Mouse (Mus musculus) small intestine, adult 2 months (tissue): ENCODE data around the gene Calr. TPM values are rescaled to one million over a fixed set of nuclear protein-coding genes. Genes with fewer than 3 reads are reported as not detected.

ENCODE experiments used
- H3K27ac ChIP-seq: fragments of 200-500 bp; 2 replicates; pipeline ENCODE4 v1.5.1; 2012; ENCODE audit warnings: low read depth, low read length, control low read depth, inconsistent platforms; ENCODE audit not compliant: insufficient read depth
- H3K27me3 ChIP-seq: fragments of 200-500 bp; 2 replicates; pipeline ENCODE4 v1.6.1; 2012; ENCODE audit warnings: mild to moderate bottlenecking, moderate library complexity, low read length, inconsistent platforms; ENCODE audit not compliant: control insufficient read depth, insufficient read depth
- H3K36me3 ChIP-seq: fragments of 200-500 bp; 2 replicates; pipeline ENCODE4 v1.6.1; 2012; ENCODE audit warnings: mild to moderate bottlenecking, low read length, control low read depth, inconsistent platforms; ENCODE audit not compliant: control insufficient read depth, insufficient read depth
- H3K4me1 ChIP-seq: fragments of 200-500 bp; 2 replicates; pipeline ENCODE4 v1.6.1; 2012; ENCODE audit warnings: low read length, inconsistent platforms, mixed read lengths; ENCODE audit not compliant: control insufficient read depth, insufficient read depth, insufficient read length
- H3K4me3 ChIP-seq: fragments of 200-500 bp; 2 replicates; pipeline ENCODE4 v1.5.1; 2012; ENCODE audit warnings: low read depth, mild to moderate bottlenecking, control low read depth, inconsistent platforms, low read length, moderate library complexity
- CTCF ChIP-seq: fragments of 200-500 bp; IDR thresholded peaks from 2 replicates; pipeline ENCODE4 v1.5.1; 2012; ENCODE audit warnings: low read depth, mild to moderate bottlenecking, control low read depth, inconsistent platforms, low read length, moderate library complexity, mixed read lengths; ENCODE audit not compliant: insufficient replicate concordance, insufficient read length; ENCODE audit errors: extremely low read depth
- POLR2A ChIP-seq: fragments of 200-500 bp; IDR thresholded peaks from 2 replicates; pipeline ENCODE4 v1.6.1; 2012; ENCODE audit warnings: low read depth, mild to moderate bottlenecking, control low read depth, inconsistent platforms, low read length, moderate library complexity
- WGBS: fragments of 180-500 bp; shearing (Covaris S2); methylation state at CpG from one replicate; pipeline ENCODE4 v1.1.7; 2018; 5-methylcytosine and 5-hydroxymethylcytosine counted together
- polyA plus RNA-seq: library from polyadenylated mRNA; depleted of rRNA; stranded (reverse); fragments of >200 nt; gene quantifications from 2 replicates; pipeline ENCODE4 v1.2.3, GENCODE M21; 2012

Calr gene
- polyA plus RNA-seq, 1 experiment, result 120 TPM

GRCm38 (mm10) chr8:84856434-84856833, 9.7 kb upstream of the Calr start:
- no peak for TF ChIP-seq CTCF
- no peak for TF ChIP-seq POLR2A
- no peak overlapping the region for H3K27ac ChIP-seq
- 97% methylated on average over 3 of the region's 3 CpGs for WGBS
- no peaks in the 10 kb centered on the region for H3K27me3 ChIP-seq
- peaks cover 12% of the 10 kb centered on the region for H3K36me3 ChIP-seq
- no peaks in the 10 kb centered on the region for H3K4me1 ChIP-seq
- no peak overlapping the region for H3K4me3 ChIP-seq

GRCm38 (mm10) chr8:84847684-84848435, 1.1 kb upstream of the Calr start:
- Histone ChIP-seq H3K4me3 (no peak overlapping the region), H3K27me3 (no peaks in the 10 kb centered on the region), H3K4me1 (peaks cover 17% of the 10 kb centered on the region; the same call in 1 of the 2 replicates), H3K27ac (peak overlapping the region; percentile 91), H3K36me3 (peaks cover 28% of the 10 kb centered on the region)
- WGBS, result 20% methylated on average over 6 of the region's 6 CpGs
- TF ChIP-seq POLR2A (no peak), CTCF (no peak)

- TF ChIP-seq CTCF (no peak), POLR2A (no peak)
- Histone ChIP-seq H3K4me3 (peak overlapping the region; percentile 95), H3K27ac (peak overlapping the region; percentile 88), H3K36me3 (peaks cover 44% of the 10 kb centered on the region), H3K4me1 (peaks cover 17% of the 10 kb centered on the region; the same call in 1 of the 2 replicates), H3K27me3 (no peaks in the 10 kb centered on the region)
- under 1% methylated on average over 30 of the region's 30 CpGs for WGBS
These were observed 526 bp downstream of the Calr start for GRCm38 (mm10) chr8:84846094-84846721.

- peak; percentile 42; the same call in 1 of the 2 replicates for TF ChIP-seq CTCF
- no peak; the same call in 1 of the 2 replicates for TF ChIP-seq POLR2A
- H3K36me3 ChIP-seq, result peaks cover 45% of the 10 kb centered on the region
- 5% methylated on average over 12 of the region's 12 CpGs for WGBS
- peak overlapping the region; percentile 95 for H3K4me3 ChIP-seq
- H3K27me3 ChIP-seq, result no peaks in the 10 kb centered on the region
- peak overlapping the region; percentile 88 for H3K27ac ChIP-seq
- peaks cover 17% of the 10 kb centered on the region; the same call in 1 of the 2 replicates for H3K4me1 ChIP-seq
These were observed 1.2 kb downstream of the Calr start for GRCm38 (mm10) chr8:84845355-84846093.

GRCm38 (mm10) chr8:84844397-84845070, 2.2 kb downstream of the Calr start:
- peak overlapping the region; percentile 6; the same call in 1 of the 2 replicates for H3K4me3 ChIP-seq
- no peak overlapping the region for H3K27ac ChIP-seq
- no peak for TF ChIP-seq CTCF
- no peak for TF ChIP-seq POLR2A
- 70% methylated on average over 9 of the region's 9 CpGs for WGBS
- peaks cover 17% of the 10 kb centered on the region; the same call in 1 of the 2 replicates for H3K4me1 ChIP-seq
- H3K36me3 ChIP-seq, result peaks cover 45% of the 10 kb centered on the region
- no peaks in the 10 kb centered on the region for H3K27me3 ChIP-seq

- WGBS, result 62% methylated on average over 1 of the region's 1 CpGs
- peaks cover 64% of the 10 kb centered on the region for H3K36me3 ChIP-seq
- no peak overlapping the region for H3K27ac ChIP-seq
These were observed 5.2 kb downstream of the Calr start for GRCm38 (mm10) chr8:84841514-84841913.

More at GRCm38 (mm10) chr8:84841514-84841913, 5.2 kb downstream of the Calr start:
- H3K27me3 ChIP-seq, result no peaks in the 10 kb centered on the region
- H3K4me1 ChIP-seq, result peaks cover 10% of the 10 kb centered on the region; the same call in 1 of the 2 replicates
- TF ChIP-seq CTCF (no peak), POLR2A (no peak)
- no peak overlapping the region for H3K4me3 ChIP-seq
